Mouse (Mus musculus): Measurements from ENCODE around the gene 4930451I11Rik. TPM values are rescaled to one million over a fixed set of nuclear protein-coding genes. Genes with fewer than 3 reads are reported as not detected.

The 4930451I11Rik gene
- polyA plus RNA-seq (2012; rRNA removed), result not detected in 2 replicates

DNA sequence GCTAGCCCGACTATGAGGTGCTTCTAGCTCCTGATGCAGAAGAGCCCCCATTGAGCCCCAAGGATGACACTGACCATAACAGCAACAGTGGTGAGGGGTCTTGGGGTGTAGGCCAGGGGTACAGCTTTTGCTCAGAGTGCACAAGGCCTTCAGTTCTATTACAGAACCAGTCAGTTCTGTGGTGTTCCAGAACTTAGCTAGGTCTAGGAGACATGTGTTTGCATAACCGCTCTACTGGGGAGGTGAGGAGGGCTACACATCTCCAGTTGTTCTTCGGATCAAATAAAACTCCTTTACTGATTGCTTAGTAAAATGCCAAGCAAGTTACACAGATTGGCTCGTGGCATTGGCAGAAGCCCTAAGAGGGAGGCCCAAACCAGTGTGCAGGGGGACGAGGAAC lies at the start of gene 4930451I11Rik:
4930451I11Rik (minus strand) TSS at position 101 of the 400 bp plus-strand sequence.

DNA sequence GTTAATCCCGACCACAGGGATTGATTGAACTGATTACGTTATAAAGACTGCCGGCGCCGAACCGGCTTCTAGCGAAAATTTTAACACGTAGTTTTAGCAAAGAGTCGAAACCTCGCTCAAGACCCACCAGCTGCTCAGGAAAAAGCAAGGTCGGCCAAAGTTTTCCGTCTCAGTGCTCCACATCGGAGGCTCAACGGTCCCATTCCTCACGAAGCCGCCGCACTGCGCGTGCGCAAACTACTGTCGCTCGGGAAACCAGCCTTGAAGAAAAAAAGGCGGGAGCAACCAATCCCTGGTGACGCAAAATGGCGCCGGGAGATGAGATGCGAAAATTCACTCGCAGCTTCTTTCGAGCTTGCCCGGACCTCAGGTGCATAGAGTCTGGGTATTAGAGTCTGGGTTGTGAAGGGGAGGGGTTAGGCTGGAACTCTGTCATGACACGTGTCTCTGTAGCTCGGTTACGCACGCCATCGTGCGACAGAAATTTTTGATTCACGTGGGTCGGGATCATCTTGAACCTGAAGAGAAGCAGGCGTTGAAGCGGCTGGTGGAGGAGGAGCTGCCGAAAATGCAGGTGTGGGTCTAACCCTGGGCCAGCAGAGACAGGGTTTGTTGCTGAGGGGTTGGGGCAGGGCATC lies 30.8 kb upstream of the 4930451I11Rik start, which contains the start of gene Ino80e:
Ino80e (minus strand) TSS at position 231 of the 638 bp plus-strand sequence.

DNA sequence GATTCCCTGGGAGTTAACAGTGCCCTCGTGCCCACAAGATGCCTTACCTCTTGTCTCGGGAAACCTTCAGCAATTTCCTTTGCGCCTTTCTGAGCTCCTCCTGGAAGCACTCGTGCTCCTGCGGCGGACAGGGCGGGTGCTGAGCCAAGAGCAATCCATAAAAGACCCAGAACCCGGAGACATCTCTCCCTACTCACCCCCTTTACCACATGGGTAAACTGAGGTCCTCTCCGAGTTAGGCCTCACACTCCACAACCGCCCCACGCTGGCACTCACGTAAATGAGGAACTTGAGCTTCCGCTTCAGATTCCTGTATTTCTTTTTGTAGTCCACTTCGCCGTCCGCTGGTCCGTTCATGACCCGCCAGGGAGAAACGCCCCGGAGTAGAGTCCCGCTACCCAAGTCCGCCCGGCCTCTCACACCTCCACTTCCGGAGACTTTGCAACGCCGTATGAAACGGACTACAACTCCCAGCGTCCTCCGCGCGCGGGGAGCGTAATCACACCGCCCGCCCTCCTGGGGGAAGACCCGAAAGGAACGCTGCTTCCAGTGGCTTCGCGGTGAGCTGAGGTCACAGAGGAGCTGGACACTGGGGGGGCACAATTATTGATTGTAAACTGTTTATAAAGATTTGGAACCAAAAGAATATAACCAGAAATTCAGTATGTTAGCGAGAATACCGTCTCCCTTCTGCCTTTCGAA lies 30.1 kb upstream of the 4930451I11Rik start, which contains the start of gene Hirip3:
Hirip3 (plus strand) TSS at position 544 of the 702 bp plus-strand sequence.

DNA sequence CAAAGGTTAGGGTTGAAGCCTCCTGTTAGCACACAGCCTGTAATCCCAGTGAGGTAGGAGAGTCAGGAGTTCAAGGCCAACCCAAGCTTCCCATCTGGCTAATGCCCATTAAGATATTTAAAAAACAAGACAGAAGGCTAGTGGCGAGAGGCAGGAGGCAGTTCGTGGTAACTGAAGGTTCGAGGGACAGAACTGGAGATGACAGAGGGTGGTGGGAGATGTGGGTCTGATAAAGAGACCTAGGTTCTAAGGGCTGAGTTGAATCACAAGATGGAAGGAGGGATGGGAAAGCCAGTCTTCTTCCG lies 15.6 kb upstream of the 4930451I11Rik start, which contains the start of gene Doc2a:
Doc2a (plus strand) TSS at position 301 of the 305 bp plus-strand sequence.

DNA sequence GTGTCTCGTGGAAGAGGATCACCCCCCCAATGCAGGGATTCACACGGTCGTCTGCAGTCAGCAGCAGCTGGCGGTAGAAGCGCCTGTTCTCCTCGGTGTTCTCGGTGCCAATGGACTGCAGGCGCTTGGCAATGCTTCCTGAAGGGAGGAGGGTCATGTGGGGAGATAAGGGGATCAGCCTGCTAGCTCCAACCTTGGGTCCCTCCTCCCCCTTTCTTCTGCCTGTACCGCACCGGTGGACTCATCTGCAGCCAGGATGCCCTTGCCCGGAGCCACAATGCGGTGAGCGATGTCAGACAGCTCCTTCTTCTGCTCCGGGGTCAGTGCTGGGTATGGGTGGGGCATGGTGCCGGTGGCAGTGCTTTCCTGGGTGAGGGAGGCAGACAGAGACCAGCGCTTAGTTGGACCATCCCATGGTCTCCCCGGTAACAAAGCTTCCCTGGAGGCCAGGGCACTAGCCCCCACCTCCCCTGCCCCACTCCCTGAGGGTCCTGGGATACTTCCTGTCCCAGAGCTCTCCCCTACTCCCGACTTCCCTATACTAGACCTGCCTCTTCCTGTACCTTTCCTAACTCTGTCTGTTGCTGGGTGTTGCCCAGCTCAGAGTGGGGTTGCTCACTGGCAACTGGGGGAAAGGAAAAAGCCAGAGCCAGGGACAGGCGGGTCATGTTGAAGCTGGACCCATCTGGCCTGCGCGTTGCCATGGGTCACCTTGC lies 33.9 kb downstream of the 4930451I11Rik start, which contains the start of gene Fam57b:
Fam57b (plus strand) TSS at position 258 of the 716 bp plus-strand sequence.

DNA sequence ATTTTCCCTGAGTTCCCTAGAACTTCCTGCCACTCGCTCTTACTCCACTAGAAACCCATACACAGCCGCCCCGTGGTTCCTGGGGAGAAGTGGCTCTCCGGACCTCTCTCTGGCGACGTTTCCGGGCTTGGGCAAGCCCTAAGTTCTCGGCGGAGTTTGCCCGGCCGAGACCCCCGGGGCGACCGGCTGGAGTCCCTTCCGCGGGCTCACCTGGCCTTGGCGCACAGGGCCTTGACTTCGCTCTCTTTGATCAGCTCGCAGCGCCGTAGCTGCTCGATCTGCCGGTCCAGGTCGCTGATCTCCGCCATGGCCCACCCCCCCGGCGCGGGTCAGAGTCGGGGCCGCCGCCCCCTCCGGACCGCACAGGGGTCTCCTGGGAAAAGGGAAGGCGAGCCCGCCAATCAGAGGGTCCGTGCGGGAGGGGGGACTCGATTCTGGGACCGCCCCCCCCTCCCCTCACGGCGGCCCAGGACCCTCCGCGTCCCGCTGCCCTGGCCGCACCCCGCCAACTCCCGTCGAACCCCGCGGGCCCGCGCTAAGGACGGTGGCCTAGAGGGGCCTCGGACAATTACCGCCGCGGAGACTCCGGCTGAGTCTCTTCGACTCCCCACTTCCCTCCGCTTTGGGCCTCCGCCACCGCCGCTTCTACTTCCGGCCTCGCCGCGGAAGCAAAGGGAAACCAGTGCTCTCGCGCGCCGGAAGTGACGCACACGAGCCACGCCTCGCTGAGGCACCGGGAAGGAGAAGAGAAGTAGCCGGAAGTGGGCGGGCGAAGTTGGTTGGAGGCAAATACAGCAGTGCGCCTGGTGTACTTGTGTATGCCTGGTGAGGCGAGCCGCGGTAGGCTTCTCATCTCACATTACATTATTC lies 39.4 kb downstream of the 4930451I11Rik start, which contains the start of gene Ppp4c:
Ppp4c (minus strand) TSS at position 646 of the 870 bp plus-strand sequence.

DNA sequence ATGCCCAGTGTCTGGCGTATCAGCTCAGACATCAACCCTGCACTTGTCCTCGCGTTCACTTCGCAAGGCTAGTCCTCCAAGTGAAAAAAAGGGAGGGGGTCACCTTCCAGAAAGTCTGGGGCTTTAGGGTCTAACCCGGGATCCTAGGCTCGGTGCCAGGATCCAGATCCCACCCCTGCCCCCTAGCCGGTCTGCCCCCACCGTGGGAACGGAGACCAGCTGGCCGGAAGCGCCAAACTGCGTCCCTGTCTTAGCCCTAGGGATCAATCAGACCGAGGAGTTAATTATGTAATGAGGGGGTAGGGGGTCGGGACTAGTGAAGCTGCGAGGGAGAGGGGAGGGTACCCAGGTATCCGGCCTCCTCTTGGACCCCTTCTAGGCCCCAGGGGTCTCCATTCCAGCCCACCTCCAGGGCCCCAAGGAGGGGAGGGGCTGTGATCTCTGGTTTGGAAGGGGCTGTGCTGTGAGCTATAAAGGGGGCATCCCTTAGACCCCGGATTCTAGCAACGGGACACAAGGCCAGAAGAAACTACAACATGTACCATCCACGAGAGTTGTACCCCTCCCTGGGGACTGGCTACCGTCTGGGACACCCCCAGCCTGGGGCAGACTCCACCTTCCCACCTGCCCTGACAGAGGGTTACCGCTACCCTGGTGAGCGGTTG lies 50.3 kb downstream of the 4930451I11Rik start, which contains the start of gene Tbx6:
Tbx6 (plus strand) TSS at position 513 of the 665 bp plus-strand sequence.

Other genes with a start within 250 kb of the 4930451I11Rik start
- gene Apobr, start 246.7 kb downstream of the 4930451I11Rik start, polyA plus RNA-seq (2012; rRNA removed), result 4.2 and 5.8 TPM in 2 replicates
- 17.9 and 19.2 TPM in 2 replicates for gene Cln3, start 245.8 kb downstream of the 4930451I11Rik start, polyA plus RNA-seq (2012; rRNA removed)
- gene Il27, start 236.7 kb downstream of the 4930451I11Rik start, polyA plus RNA-seq (2012; rRNA removed), result 0.17 and 0.31 TPM in 2 replicates
- gene Nupr1, start 200.8 kb downstream of the 4930451I11Rik start, polyA plus RNA-seq (2012; rRNA removed), result 10.2 and 11.1 TPM in 2 replicates
- gene Sgf29, start 182.3 kb downstream of the 4930451I11Rik start, polyA plus RNA-seq (2012; rRNA removed), result 17.2 and 19.9 TPM in 2 replicates
- 166 and 169 TPM in 2 replicates for gene Sult1a1, start 155.2 kb downstream of the 4930451I11Rik start, polyA plus RNA-seq (2012; rRNA removed)
- gene Bola2, start 136.2 kb downstream of the 4930451I11Rik start, polyA plus RNA-seq (2012; rRNA removed), result 25.7 and 39.5 TPM in 2 replicates
- gene Slx1b, start 135.9 kb downstream of the 4930451I11Rik start, polyA plus RNA-seq (2012; rRNA removed), result 5.9 and 7.2 TPM in 2 replicates
- 105 and 119 TPM in 2 replicates for gene Coro1a, start 123.9 kb downstream of the 4930451I11Rik start, polyA plus RNA-seq (2012; rRNA removed)
- gene Mapk3, start 72.0 kb downstream of the 4930451I11Rik start, polyA plus RNA-seq (2012; rRNA removed), result 44.6 and 47.3 TPM in 2 replicates
- gene Gdpd3, start 65.3 kb downstream of the 4930451I11Rik start, polyA plus RNA-seq (2012; rRNA removed), result 3.1 and 4.0 TPM in 2 replicates
- 84.2 and 96.1 TPM in 2 replicates for gene Ypel3, start 54.7 kb downstream of the 4930451I11Rik start, polyA plus RNA-seq (2012; rRNA removed)
- 1.6 TPM in 2 replicates for gene Tbx6, start 50.2 kb downstream of the 4930451I11Rik start, polyA plus RNA-seq (2012; rRNA removed)
- gene Ppp4c, start 39.1 kb downstream of the 4930451I11Rik start, polyA plus RNA-seq (2012; rRNA removed), result 70.6 and 72.5 TPM in 2 replicates
- 0.75 and 1.6 TPM in 2 replicates for gene Fam57b, start 34.0 kb downstream of the 4930451I11Rik start, polyA plus RNA-seq (2012; rRNA removed)
- 0.04 TPM in 1 of 2 replicates, not detected in the other for gene Doc2a, start 15.8 kb upstream of the 4930451I11Rik start, polyA plus RNA-seq (2012; rRNA removed)
- 17.7 and 24.2 TPM in 2 replicates for gene Hirip3, start 30.3 kb upstream of the 4930451I11Rik start, polyA plus RNA-seq (2012; rRNA removed)
- gene Ino80e, start 30.7 kb upstream of the 4930451I11Rik start, polyA plus RNA-seq (2012; rRNA removed), result 14.5 and 14.8 TPM in 2 replicates
- gene Taok2, start 53.1 kb upstream of the 4930451I11Rik start, polyA plus RNA-seq (2012; rRNA removed), result 18.4 and 21.2 TPM in 2 replicates
- gene Tmem219, start 91.3 kb upstream of the 4930451I11Rik start, polyA plus RNA-seq (2012; rRNA removed), result 28.3 and 30.3 TPM in 2 replicates
- gene Kctd13, start 97.2 kb upstream of the 4930451I11Rik start, polyA plus RNA-seq (2012; rRNA removed), result 3.4 and 4.0 TPM in 2 replicates
- 0.02 TPM in 1 of 2 replicates, not detected in the other for gene Asphd1, start 117.9 kb upstream of the 4930451I11Rik start, polyA plus RNA-seq (2012; rRNA removed)
- 0.23 and 0.40 TPM in 2 replicates for gene Sez6l2, start 118.9 kb upstream of the 4930451I11Rik start, polyA plus RNA-seq (2012; rRNA removed)
- gene Cdipt, start 144.3 kb upstream of the 4930451I11Rik start, polyA plus RNA-seq (2012; rRNA removed), result 38.9 and 41.3 TPM in 2 replicates
- 0.34 and 0.47 TPM in 2 replicates for gene Cdiptos, start 144.5 kb upstream of the 4930451I11Rik start, polyA plus RNA-seq (2012; rRNA removed)
- 7.8 and 7.9 TPM in 2 replicates for gene Mvp, start 183.0 kb upstream of the 4930451I11Rik start, polyA plus RNA-seq (2012; rRNA removed)
- 0.34 and 0.50 TPM in 2 replicates for gene Pagr1b, start 184.8 kb upstream of the 4930451I11Rik start, polyA plus RNA-seq (2012; rRNA removed)
- 4.9 and 5.2 TPM in 2 replicates for gene Pagr1a, start 185.7 kb upstream of the 4930451I11Rik start, polyA plus RNA-seq (2012; rRNA removed)
- gene Gm42742, start 189.5 kb upstream of the 4930451I11Rik start, polyA plus RNA-seq (2012; rRNA removed), result 13.2 and 14.1 TPM in 2 replicates
- gene Prrt2, start 189.6 kb upstream of the 4930451I11Rik start, polyA plus RNA-seq (2012; rRNA removed), result 0.04 and 0.45 TPM in 2 replicates
- 55.9 and 64.1 TPM in 2 replicates for gene Maz, start 195.4 kb upstream of the 4930451I11Rik start, polyA plus RNA-seq (2012; rRNA removed)
- 28.1 and 30.9 TPM in 2 replicates for gene Kif22, start 210.8 kb upstream of the 4930451I11Rik start, polyA plus RNA-seq (2012; rRNA removed)

Measured in liver, embryonic 18 days (tissue).